Mouse (Mus musculus): ENCODE measurements at regions not wholly inside any gene's neighbourhood (a gene's known extent, or its start where the extent isn't known, plus 50 kb on each side); places are given as distances from the start of the nearest gene placed in this dataset.

GRCm38 (mm10) chr13:31254744-31255143 is 280.7 kb downstream of the Gm5447 start:
- no peak for TF ChIP-seq CTCF (IDR thresholded peaks at IDR 0.05 in 2 of 3, conservative IDR thresholded peaks at IDR 0.05 in 1 of 3; ENCODE audit: control insufficient read depth in 1 of 3, insufficient read depth in 1 of 3, low read depth in 2 of 3, low read length in 3 of 3, poor library complexity in 1 of 3, severe bottlenecking in 1 of 3)
- TF ChIP-seq POLR2A (IDR thresholded peaks at IDR 0.05; ENCODE audit: control insufficient read depth in 1 of 2, insufficient read depth in 1 of 2, low read depth in 1 of 2, low read length in 2 of 2, poor library complexity in 1 of 2), result no peak
- no peak for TF ChIP-seq ETS1 (IDR thresholded peaks at IDR 0.05; ENCODE audit: low read depth, low read length)
- no peak for TF ChIP-seq MXI1 (IDR thresholded peaks at IDR 0.05; ENCODE audit: low read depth, low read length)
- TF ChIP-seq MEF2A (IDR thresholded peaks at IDR 0.05; ENCODE audit: extremely low read depth, insufficient replicate concordance, low read depth, low read length, poor library complexity, severe bottlenecking), result no peak
- no peak for TF ChIP-seq ZC3H11A (IDR thresholded peaks at IDR 0.05; ENCODE audit: low read depth, low read length)
- no peak for TF ChIP-seq GABPA (IDR thresholded peaks at IDR 0.05; ENCODE audit: low read depth, low read length)
- no peak for TF ChIP-seq MAFK (IDR thresholded peaks at IDR 0.05; ENCODE audit: borderline replicate concordance, low read depth, low read length)
- TF ChIP-seq GATA1 (IDR thresholded peaks at IDR 0.05; ENCODE audit: low read depth, low read length), result no peak
- TF ChIP-seq RCOR1 (IDR thresholded peaks at IDR 0.05; ENCODE audit: low read depth, low read length), result no peak
- TF ChIP-seq EP300 (IDR thresholded peaks at IDR 0.05; ENCODE audit: low read depth in 1 of 2, low read length in 2 of 2), result no peak
- no peak for TF ChIP-seq CHD2 (IDR thresholded peaks at IDR 0.05; ENCODE audit: low read length)
- no peak for TF ChIP-seq MAX (IDR thresholded peaks at IDR 0.05; ENCODE audit: low read length)
